Mouse (Mus musculus) kidney, postnatal 0 days (tissue): ENCODE measurements at regions not wholly inside any gene's neighbourhood (a gene's known extent, or its start where the extent isn't known, plus 50 kb on each side); places are given as distances from the start of the nearest gene placed in this dataset.

Experiments
- ATAC-seq: fragments of 200-750 bp; cut with Nextera tagmentation; replicated peaks from 2 replicates; pipeline ENCODE4 v1.8.0; 2017; ENCODE audit warnings: low read depth, moderate number of reproducible peaks, moderate TSS enrichment, moderate library complexity; ENCODE audit not compliant: low FRiP score
- DNase-seq: peaks from one replicate; pipeline ENCODE4 v3.0.0-alpha.2; 2016; ENCODE audit warnings: low spot score
- H3K27ac ChIP-seq: fragments of 300-500 bp; sonication (generic); 2 replicates; pipeline ENCODE4 v1.5.1; 2014; ENCODE audit warnings: mild to moderate bottlenecking
- H3K27me3 ChIP-seq: fragments of 300-500 bp; sonication (generic); 2 replicates; pipeline ENCODE4 v1.6.1; 2014; ENCODE audit warnings: low read length, mixed read lengths; ENCODE audit not compliant: insufficient read depth
- H3K36me3 ChIP-seq: fragments of 300-500 bp; sonication (generic); 2 replicates; pipeline ENCODE4 v1.6.1; 2014; ENCODE audit warnings: low read length, mixed read lengths; ENCODE audit not compliant: insufficient read depth
- H3K4me1 ChIP-seq: fragments of 300-500 bp; sonication (generic); replicated peaks from 2 replicates; pipeline ENCODE4 v1.6.1; 2014; ENCODE audit warnings: antibody characterized with exemption, low read length, mixed read lengths; ENCODE audit not compliant: insufficient read depth
- H3K4me2 ChIP-seq: fragments of 300-500 bp; sonication (generic); 2 replicates; pipeline ENCODE4 v1.6.1; 2014; ENCODE audit warnings: mild to moderate bottlenecking, low read length, moderate library complexity, mixed read lengths
- H3K4me3 ChIP-seq: fragments of 300-500 bp; sonication (generic); replicated peaks from 2 replicates; pipeline ENCODE4 v1.5.1; 2014; ENCODE audit warnings: low read depth, low read length
- H3K9ac ChIP-seq: fragments of 300-500 bp; sonication (generic); 2 replicates; pipeline ENCODE4 v1.6.1; 2014; ENCODE audit warnings: low read depth, low read length
- H3K9me3 ChIP-seq: fragments of 300-500 bp; sonication (generic); replicated peaks from 2 replicates; pipeline ENCODE4 v1.6.1; 2016; ENCODE audit warnings: low read length, inconsistent platforms, mixed read lengths
- CTCF ChIP-seq: IDR thresholded peaks from 2 replicates; pipeline ENCODE4 v1.5.1; 2016; ENCODE audit warnings: antibody characterized with exemption, low read depth, mild to moderate bottlenecking, moderate library complexity
- WGBS: fragments of 180-500 bp; shearing (Covaris S2); extraction: QIAGEN DNeasy Blood & Tissue Kit; methylation state at CpG from one replicate; pipeline ENCODE4 v1.1.7; 2014; 5-methylcytosine and 5-hydroxymethylcytosine counted together

DNA sequence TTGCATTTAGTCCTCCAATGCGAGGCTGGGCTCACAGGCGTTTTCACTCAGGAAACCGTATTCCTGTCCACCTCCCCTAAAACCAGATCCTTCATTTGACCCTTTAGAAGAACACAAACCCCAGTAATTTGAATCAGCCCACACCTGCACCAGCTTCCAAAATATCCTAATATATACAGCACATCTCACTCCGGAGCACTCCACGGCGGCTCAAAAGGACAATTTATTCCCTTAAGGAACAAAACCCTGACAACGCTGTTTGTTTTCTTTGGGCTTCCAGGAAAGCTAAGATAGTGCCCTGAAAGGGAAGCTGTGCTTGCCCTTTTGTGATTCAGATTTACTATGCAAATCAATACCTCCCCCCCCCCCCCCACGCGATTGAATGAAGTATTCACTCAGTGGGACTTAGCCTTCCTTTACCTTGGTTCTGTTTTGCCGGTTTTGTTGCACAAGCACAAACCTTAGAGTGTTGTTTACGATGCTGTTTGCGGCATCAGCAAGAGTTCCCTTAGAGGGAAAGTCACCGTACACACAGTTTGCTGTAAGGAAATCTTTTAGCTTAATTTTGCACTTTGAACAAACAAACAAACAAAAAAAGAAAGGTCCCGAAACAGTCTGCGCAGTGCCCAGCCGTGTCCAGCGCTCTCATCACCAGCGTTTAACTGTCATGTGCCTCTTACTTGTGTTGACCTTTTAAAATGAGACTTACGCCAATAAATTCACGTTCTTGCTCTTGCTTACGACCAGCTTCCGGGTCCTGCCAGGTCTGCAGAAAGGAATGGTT, 111.2 kb upstream of the Six2 start:
- H3K9me3 ChIP-seq: no peaks in the 10 kb centered on the region
- no peak for TF ChIP-seq CTCF
- H3K27me3 ChIP-seq: peaks cover 46% of the 10 kb centered on the region
- H3K36me3 ChIP-seq: no peaks in the 10 kb centered on the region
- peak overlapping the region; percentile 60; the same call in 1 of the 2 replicates for H3K27ac ChIP-seq
- peak overlapping the region; percentile 78 for H3K4me2 ChIP-seq
- ATAC-seq (no peak), DNase-seq (peak; percentile 77)
- peak overlapping the region; percentile 37 for H3K4me3 ChIP-seq
- 3% methylated on average over 22 of the region's 22 CpGs for WGBS
- no peak overlapping the region for H3K9ac ChIP-seq
- H3K4me1 ChIP-seq: peaks cover 10% of the 10 kb centered on the region; the same call in 1 of the 2 replicates

DNA sequence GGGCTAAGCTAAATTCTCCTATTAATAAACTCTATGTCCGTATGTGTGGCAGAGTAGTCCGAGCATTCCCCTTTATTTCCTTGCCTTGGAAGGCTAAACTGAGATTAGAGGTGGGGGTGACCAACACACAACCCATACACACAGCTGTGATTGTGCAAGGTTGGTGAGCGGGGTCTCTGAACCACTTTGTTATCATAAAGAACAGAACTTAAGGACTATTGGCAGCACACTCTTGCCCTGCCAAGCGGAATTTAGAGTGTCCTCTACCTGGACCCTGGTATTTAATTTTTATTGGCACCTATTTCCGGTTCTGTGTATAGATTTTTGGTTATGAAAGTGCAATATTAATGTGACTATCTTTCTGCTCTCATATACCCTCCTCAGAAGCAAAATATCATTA, 109.7 kb upstream of the Six2 start:
- 47% methylated on average over 5 of the region's 5 CpGs for WGBS
- TF ChIP-seq CTCF: no peak
- Histone ChIP-seq H3K4me3 (no peak overlapping the region), H3K36me3 (no peaks in the 10 kb centered on the region), H3K27ac (no peak overlapping the region), H3K4me1 (peaks cover 10% of the 10 kb centered on the region; the same call in 1 of the 2 replicates), H3K9ac (no peak overlapping the region), H3K4me2 (no peak overlapping the region), H3K9me3 (no peaks in the 10 kb centered on the region), H3K27me3 (peaks cover 42% of the 10 kb centered on the region)
- DNase-seq: peak; percentile 25
- ATAC-seq: no peak

DNA sequence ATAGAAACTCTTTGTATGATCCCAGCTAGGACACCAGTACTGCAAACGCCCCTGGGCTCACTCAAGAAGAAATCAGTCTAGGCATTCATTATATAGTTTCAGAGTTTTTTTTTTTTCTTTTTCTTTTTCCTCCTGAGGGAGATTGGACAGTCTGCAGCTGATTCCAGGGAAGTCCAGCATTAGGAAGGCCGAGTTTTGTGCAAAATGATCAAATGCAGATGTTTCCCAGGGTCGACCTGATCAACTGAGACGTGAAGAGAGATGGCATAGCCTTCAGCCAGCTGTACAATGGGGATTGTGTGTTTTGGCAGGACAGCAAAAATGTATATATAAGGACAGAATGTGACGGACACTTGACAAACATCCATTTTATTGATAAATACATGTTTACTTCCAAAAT, 107.7 kb upstream of the Six2 start:
- Histone ChIP-seq H3K4me3 (no peak overlapping the region), H3K9ac (no peak overlapping the region), H3K27ac (no peak overlapping the region), H3K27me3 (peaks cover 28% of the 10 kb centered on the region), H3K36me3 (no peaks in the 10 kb centered on the region), H3K4me2 (no peak overlapping the region), H3K4me1 (peaks cover 10% of the 10 kb centered on the region; the same call in 1 of the 2 replicates), H3K9me3 (no peaks in the 10 kb centered on the region)
- WGBS: 47% methylated on average over 5 of the region's 5 CpGs
- ATAC-seq (no peak), DNase-seq (no peak)
- TF ChIP-seq CTCF: no peak

DNA sequence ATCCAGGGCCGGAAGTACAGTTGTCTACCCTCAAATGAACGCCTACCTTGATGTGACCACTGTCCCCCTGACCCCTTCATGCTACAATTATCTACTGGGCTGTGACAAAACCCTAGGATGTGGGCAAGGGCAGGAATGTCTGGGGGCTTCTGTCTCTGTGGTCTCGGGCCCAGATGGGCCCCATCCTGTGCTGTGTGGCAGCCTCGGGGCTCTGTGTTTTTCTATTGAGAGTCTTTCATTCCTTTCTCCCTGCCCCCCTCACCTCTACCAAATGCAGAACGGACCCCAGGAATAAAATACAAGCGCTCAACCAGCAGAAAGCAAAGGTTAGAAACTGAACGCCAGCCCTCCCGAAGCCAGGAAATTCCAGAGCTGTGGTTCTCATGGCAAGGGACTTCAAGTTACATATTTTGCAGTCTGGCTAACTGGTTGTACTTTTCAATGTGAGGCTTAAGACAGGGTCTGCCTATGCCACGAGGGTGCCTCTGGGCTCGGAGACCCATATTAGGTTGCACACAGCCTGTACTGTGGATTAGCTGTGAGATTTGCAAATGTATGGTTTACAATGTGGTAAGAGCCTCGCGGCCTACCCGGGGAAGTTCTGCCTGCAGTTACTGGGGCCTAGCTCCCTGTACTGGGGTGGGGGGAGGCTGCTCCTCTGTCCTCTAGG, 97.7 kb upstream of the Six2 start:
- H3K4me1 ChIP-seq: 0 out of 2 replicates have a peak, but pooled peaks cover 2% of the 10 kb centered on the region
- DNase-seq (peak; percentile 29), ATAC-seq (no peak)
- no peak for TF ChIP-seq CTCF
- H3K27ac ChIP-seq: no peak overlapping the region
- no peak overlapping the region for H3K4me3 ChIP-seq
- 27% methylated on average over 13 of the region's 13 CpGs for WGBS
- no peak overlapping the region for H3K9ac ChIP-seq
- H3K36me3 ChIP-seq: no peaks in the 10 kb centered on the region
- H3K9me3 ChIP-seq: no peaks in the 10 kb centered on the region
- no peak overlapping the region for H3K4me2 ChIP-seq
- no peaks in the 10 kb centered on the region for H3K27me3 ChIP-seq

DNA sequence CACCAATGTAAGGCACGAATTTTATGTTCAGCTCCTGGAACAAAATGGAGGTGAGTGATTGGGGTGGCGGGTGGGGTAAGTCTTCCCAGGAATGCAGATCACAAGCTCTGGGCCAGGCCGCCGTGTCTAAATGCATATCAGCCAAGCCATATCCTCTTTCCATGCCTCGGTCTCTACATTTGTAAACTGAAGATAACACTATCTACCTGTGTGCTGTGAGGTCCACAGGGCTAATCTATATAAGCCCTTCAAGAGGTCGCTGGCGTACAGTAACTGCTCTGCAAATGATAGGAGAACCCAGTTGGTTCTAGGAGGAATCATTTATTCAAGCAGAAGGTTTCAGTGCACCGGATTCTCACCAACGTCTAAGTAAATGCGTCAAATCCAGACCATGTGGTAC, 92.4 kb upstream of the Six2 start:
- no peak overlapping the region for H3K4me3 ChIP-seq
- H3K27ac ChIP-seq: no peak overlapping the region
- no peak overlapping the region for H3K9ac ChIP-seq
- 0 out of 2 replicates have a peak, but pooled peaks cover under 1% of the 10 kb centered on the region for H3K4me1 ChIP-seq
- H3K4me2 ChIP-seq: no peak overlapping the region
- ATAC-seq (no peak), DNase-seq (no peak)
- H3K9me3 ChIP-seq: no peaks in the 10 kb centered on the region
- 92% methylated on average over 10 of the region's 10 CpGs for WGBS
- TF ChIP-seq CTCF: no peak
- H3K36me3 ChIP-seq: no peaks in the 10 kb centered on the region
- H3K27me3 ChIP-seq: no peaks in the 10 kb centered on the region; the same call in 1 of the 2 replicates

DNA sequence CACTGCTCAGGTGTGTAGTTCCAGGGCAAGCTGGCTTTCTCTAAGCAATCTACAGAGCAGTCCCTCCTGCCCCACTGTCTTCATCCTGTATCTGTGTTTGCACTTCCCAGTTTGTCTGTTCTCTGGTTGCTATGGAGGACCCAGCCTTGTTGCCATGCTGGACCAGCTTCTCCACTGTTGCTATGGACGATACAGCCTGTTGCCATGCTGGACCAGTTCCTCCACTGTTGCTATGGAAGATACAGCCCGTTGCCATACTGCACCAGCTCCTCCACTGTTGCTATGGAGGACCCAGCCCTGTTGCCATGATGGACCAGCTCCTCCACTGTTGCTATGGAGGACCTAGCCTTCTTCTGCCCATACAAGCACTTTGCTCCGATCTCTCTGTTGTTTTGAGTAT, 88.8 kb upstream of the Six2 start:
- no peaks in the 10 kb centered on the region for H3K9me3 ChIP-seq
- WGBS: 85% methylated on average over 3 of the region's 3 CpGs
- H3K36me3 ChIP-seq: no peaks in the 10 kb centered on the region

More for the DNA sequence above, 88.8 kb upstream of the Six2 start:
- Histone ChIP-seq H3K9ac (no peak overlapping the region), H3K27ac (no peak overlapping the region), H3K4me1 (no peaks in the 10 kb centered on the region), H3K4me3 (no peak overlapping the region), H3K27me3 (no peaks in the 10 kb centered on the region; the same call in 1 of the 2 replicates), H3K4me2 (no peak overlapping the region)
- ATAC-seq: no peak
- no peak for TF ChIP-seq CTCF
- DNase-seq: no peak
